Mouse (Mus musculus) inflammation-experienced regulatory T-cells, adult 16 weeks (primary cell): ENCODE results near the gene Ube2d3. TPM values are rescaled to one million over a fixed set of nuclear protein-coding genes. Genes with fewer than 3 reads are reported as not detected.

Source experiments
- polyA plus RNA-seq: library from polyadenylated mRNA; unstranded; fragments of 100-300 nt; shearing (Covaris generic); gene quantifications from one replicate; pipeline ENCODE4 v1.2.1, GENCODE M21; 2017

The Ube2d3 gene
- 689 TPM for polyA plus RNA-seq

DNA sequence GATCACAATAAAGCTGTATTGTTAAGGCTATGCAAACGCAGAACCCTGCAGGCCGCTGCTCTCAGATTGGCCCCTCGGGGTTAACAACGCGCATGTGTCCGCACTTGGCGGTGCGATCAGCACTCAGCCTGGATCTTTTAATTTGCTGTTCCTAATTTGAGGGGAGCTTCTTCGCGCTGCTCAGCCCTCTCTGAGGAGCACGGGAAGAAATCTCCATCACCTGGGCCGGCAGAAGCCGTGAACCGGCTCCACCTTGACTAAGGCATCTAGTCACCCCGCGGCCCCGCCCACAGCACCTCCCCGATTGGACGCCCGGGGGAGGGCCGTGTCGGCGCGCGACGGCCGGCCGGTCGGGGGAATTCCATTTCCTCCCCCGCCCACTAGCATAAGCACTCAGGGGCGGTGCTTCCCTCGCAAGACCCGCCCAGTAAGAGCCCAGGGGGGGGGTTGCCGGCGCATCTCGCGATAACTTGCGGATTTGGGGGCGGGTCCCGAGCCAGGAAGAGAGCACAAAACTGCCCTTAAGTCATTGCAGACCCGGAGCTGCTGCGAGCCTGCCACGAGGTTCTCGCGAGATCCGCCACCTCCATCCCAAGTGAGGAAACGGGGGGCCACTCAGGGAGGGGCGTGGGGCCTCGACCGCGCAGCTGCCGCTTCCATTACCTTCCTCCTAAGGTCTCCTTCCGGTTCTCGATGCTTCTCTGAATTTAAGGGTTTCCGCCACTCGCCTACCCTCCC is at the start of gene Ube2d3:
Gene Ube2d3 (plus strand): TSS at position 392 of the 738 bp plus-strand sequence.

GRCm38 (mm10) chr3:135423608-135424212 is 14.2 kb upstream of the Ube2d3 start, which contains the start of gene Cisd2:
Gene Cisd2, minus strand, starts transcription at chr3:135423925.

GRCm38 (mm10) chr3:135485128-135485899 is 47.4 kb downstream of the Ube2d3 start, which contains the start of gene Manba:
Gene Manba, plus strand, starts transcription at chr3:135485611.

Other genes with a start within 250 kb of the Ube2d3 start
- gene Cenpe, start 225.6 kb upstream of the Ube2d3 start, polyA plus RNA-seq = 2.1 TPM
- not detected for gene Bdh2, start 156.9 kb upstream of the Ube2d3 start, polyA plus RNA-seq
- gene Slc9b2, start 130.4 kb upstream of the Ube2d3 start, polyA plus RNA-seq = 14.2 TPM
- 0.71 TPM for gene Slc9b1, start 90.1 kb upstream of the Ube2d3 start, polyA plus RNA-seq
- gene Cisd2, start 14.2 kb upstream of the Ube2d3 start, polyA plus RNA-seq = 66.7 TPM
- 42.7 TPM for gene Manba, start 47.5 kb downstream of the Ube2d3 start, polyA plus RNA-seq